Mouse (Mus musculus): ENCODE results near the gene Egr2. TPM values are rescaled to one million over a fixed set of nuclear protein-coding genes. Genes with fewer than 3 reads are reported as not detected.

Egr2 gene
- polyA plus RNA-seq, 1 experiment from 2014 or later: 0.93 TPM

DNA sequence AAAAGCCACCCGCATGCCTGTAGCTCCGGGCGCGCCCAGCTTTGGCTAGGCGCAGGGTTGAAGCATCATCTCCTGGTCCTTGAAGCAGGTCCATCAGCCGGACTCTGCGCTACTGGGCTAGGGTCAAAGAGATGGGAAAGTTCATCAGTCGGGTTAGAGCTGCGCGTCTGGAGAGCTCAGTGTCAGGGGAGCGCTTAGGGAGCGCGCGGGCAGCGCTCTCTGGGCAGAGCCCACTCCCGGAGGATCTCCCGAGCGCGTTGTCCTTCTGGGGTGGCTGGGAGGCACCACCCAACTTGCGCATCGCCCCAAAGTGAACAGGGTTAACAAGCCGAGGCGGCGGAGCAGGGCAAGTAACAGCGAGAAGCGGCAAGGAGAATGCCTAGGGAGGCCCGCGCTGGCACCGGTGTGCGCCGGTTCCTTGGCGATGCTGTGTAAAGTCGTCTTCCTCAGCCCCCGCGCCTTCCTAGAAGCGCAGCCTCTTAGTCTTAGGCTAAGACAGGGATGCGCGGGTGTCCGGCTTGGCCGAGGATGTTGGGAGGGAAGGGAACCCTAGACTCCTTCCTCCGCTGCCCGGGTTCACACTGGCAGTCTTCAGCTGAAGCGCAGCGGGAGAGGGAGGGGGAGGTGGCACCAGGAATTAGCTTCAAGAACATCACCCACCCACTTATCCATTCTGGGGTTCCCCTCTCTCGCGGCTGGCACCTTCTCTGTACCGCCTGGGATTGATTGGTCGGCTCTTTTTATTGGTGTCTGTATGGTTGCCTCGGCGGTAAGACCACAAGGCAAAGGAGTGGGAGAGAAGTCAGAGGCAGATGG, 3.5 kb downstream of the Egr2 start:
- Histone ChIP-seq H3K9ac (ENCODE audit: low read length) (no peak overlapping the region), H3K27me3 (ENCODE audit: control insufficient read depth, insufficient read depth, low read length) (peaks cover 68% of the 10 kb centered on the region), H3K36me3 (ENCODE audit: control insufficient read depth, insufficient read depth, low read length) (no peaks in the 10 kb centered on the region), H3K4me2 (ENCODE audit: low read length) (peak overlapping the region; percentile 98), H3K9me3 (ENCODE audit: control insufficient read depth, low read length) (no peaks in the 10 kb centered on the region), H3K4me3 (ENCODE audit: control insufficient read depth in 1 of 2, insufficient read depth in 1 of 2, low read depth in 1 of 2, low read length in 2 of 2) (peak overlapping the region; percentile 11 to 71), H3K4me1 (ENCODE audit: control insufficient read depth in 2 of 2, insufficient read depth in 2 of 2, low read length in 2 of 2) (peaks cover 7 to 34% of the 10 kb centered on the region in 2 experiments; a peak in 3 of 4 replicates), H3K27ac (replicated peaks in 1 of 2; ENCODE audit: control insufficient read depth in 1 of 2, insufficient read depth in 1 of 2, low read depth in 2 of 2, low read length in 2 of 2) (no peak overlapping the region)
- under 1% methylated on average over 50 of the region's 50 CpGs for WGBS
- no peak for ATAC-seq (ENCODE audit: insufficient number of reproducible peaks, insufficient read depth, low FRiP score, low read depth)

DNA sequence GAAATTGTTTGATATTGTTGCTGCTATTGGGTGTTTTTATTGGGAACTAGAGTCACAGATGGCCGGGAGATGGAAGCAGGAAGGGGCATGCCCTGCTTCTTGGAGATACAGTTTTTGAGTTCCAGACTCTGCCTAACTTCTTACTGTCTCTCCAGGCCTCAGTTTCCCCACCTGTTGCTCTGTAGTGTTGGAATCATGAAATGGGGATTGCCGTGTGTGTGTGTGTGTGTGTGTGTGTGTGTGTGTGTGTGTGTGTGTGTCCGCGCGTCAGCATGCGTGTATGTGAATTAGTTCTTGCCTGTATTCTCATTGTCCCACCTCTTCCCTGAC, 4.1 kb downstream of the Egr2 start:
- H3K36me3 ChIP-seq (ENCODE audit: control insufficient read depth, insufficient read depth, low read length): peaks cover 3% of the 10 kb centered on the region; the same call in 1 of the 2 replicates
- H3K9me3 ChIP-seq (ENCODE audit: control insufficient read depth, low read length): no peaks in the 10 kb centered on the region
- H3K4me3 ChIP-seq (ENCODE audit: control insufficient read depth in 1 of 2, insufficient read depth in 1 of 2, low read depth in 1 of 2, low read length in 2 of 2): peak overlapping the region in 1 of 2 experiments; percentile 71; a peak in 2 of 4 replicates
- peaks cover 7 to 34% of the 10 kb centered on the region in 2 experiments; a peak in 3 of 4 replicates for H3K4me1 ChIP-seq (ENCODE audit: control insufficient read depth in 2 of 2, insufficient read depth in 2 of 2, low read length in 2 of 2)
- ATAC-seq (ENCODE audit: insufficient number of reproducible peaks, insufficient read depth, low FRiP score, low read depth): no peak
- peak overlapping the region; percentile 98; the same call in 1 of the 2 replicates for H3K4me2 ChIP-seq (ENCODE audit: low read length)
- no peak overlapping the region for H3K27ac ChIP-seq (replicated peaks in 1 of 2; ENCODE audit: control insufficient read depth in 1 of 2, insufficient read depth in 1 of 2, low read depth in 2 of 2, low read length in 2 of 2)
- peaks cover 62% of the 10 kb centered on the region for H3K27me3 ChIP-seq (ENCODE audit: control insufficient read depth, insufficient read depth, low read length)
- WGBS: 26% methylated on average over 6 of the region's 6 CpGs
- H3K9ac ChIP-seq (ENCODE audit: low read length): no peak overlapping the region

DNA sequence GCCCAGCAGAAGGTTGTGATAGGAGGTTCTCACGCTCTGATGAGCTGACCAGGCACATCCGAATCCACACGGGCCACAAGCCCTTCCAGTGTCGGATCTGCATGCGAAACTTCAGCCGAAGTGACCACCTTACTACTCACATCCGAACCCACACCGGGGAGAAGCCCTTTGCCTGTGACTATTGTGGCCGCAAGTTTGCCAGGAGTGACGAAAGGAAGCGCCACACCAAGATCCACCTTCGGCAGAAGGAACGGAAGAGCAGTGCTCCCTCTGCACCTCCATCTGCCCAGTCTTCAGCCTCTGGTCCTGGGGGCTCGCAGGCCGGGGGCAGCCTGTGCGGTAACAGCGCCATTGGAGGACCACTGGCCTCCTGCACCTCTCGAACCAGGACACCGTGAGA, 5.3 kb downstream of the Egr2 start:
- whole genome bisulfite sequencing: 21% methylated on average over 19 of the region's 19 CpGs
- Histone ChIP-seq H3K27me3 (ENCODE audit: control insufficient read depth, insufficient read depth, low read length) (peaks cover 50% of the 10 kb centered on the region), H3K36me3 (ENCODE audit: control insufficient read depth, insufficient read depth, low read length) (peaks cover 14% of the 10 kb centered on the region; the same call in 1 of the 2 replicates), H3K9me3 (ENCODE audit: control insufficient read depth, low read length) (no peaks in the 10 kb centered on the region), H3K4me1 (ENCODE audit: control insufficient read depth in 2 of 2, insufficient read depth in 2 of 2, low read length in 2 of 2) (peaks cover 7 to 27% of the 10 kb centered on the region in 2 experiments; a peak in 3 of 4 replicates), H3K4me3 (ENCODE audit: control insufficient read depth in 1 of 2, insufficient read depth in 1 of 2, low read depth in 1 of 2, low read length in 2 of 2) (peak overlapping the region in 1 of 2 experiments; percentile 13; a peak in 3 of 4 replicates), H3K4me2 (ENCODE audit: low read length) (peak overlapping the region; percentile 45), H3K9ac (ENCODE audit: low read length) (no peak overlapping the region), H3K27ac (replicated peaks in 1 of 2; ENCODE audit: control insufficient read depth in 1 of 2, insufficient read depth in 1 of 2, low read depth in 2 of 2, low read length in 2 of 2) (no peak overlapping the region)
- no peak for ATAC-seq (ENCODE audit: insufficient number of reproducible peaks, insufficient read depth, low FRiP score, low read depth)

DNA sequence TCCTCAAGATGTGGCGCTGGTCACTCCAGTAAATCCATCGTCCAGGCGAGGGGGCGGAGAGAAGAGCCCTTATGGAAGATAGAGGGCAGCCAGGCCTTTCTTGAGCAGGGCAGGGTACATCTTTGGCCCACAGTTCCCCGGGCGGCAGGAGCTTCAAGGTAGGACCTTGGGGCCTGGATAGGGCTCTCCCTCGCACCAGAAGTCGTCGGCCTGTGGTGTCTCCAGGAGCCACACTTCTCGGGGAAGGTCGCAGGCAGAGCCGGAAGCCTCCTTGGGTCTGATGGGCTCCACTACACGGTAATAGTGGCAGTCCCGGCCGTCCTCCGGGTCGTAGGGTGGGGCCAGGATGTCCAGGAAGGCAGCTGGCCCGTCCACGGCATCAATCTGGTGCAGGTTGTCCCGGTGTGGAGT, 12.6 kb downstream of the Egr2 start:
- peak overlapping the region in 1 of 2 experiments; percentile 91; a peak in 2 of 4 replicates for H3K27ac ChIP-seq (replicated peaks in 1 of 2; ENCODE audit: control insufficient read depth in 1 of 2, insufficient read depth in 1 of 2, low read depth in 2 of 2, low read length in 2 of 2)
- no peak for ATAC-seq (ENCODE audit: insufficient number of reproducible peaks, insufficient read depth, low FRiP score, low read depth)

DNA sequence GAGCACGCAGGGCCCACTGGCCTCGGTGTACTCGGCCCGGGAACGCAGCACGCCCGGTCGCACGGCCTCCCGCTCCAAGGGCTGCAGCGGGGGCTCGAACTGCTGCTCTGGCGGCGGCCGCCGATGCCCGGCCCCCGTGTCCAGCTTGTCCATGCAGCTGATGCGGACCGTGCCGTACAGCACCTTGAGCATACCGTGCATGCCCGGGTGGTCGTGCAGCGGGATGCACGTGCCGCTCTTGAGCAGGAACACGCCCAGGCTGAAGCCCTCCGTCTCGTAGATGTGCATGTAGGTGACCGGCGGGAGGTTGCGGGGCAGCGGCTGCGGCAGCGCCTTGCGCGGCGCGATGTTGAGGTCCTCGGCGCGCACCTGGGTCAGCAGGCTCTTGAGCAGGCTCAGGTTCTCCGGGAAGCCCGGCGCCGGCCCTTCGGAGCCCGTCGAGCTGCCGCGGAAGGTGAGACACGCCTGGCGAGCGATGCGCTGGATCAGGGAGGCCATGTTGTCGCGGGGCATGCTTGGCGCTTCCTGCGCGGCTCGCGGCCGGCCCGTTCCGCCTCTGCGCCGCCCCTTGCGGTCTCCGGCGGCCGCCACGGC, 13.1 kb downstream of the Egr2 start:
- H3K27me3 ChIP-seq (ENCODE audit: control insufficient read depth, insufficient read depth, low read length): no peaks in the 10 kb centered on the region
- WGBS: under 1% methylated on average over 67 of the region's 73 CpGs
- peaks cover 22% of the 10 kb centered on the region; the same call in 1 of the 2 replicates for H3K36me3 ChIP-seq (ENCODE audit: control insufficient read depth, insufficient read depth, low read length)
- no peaks in the 10 kb centered on the region for H3K9me3 ChIP-seq (ENCODE audit: control insufficient read depth, low read length)
- H3K4me2 ChIP-seq (ENCODE audit: low read length): peak overlapping the region; percentile 97
- H3K27ac ChIP-seq (replicated peaks in 1 of 2; ENCODE audit: control insufficient read depth in 1 of 2, insufficient read depth in 1 of 2, low read depth in 2 of 2, low read length in 2 of 2): peak overlapping the region; percentile 91 to 92
- peak; percentile 47 for ATAC-seq (ENCODE audit: insufficient number of reproducible peaks, insufficient read depth, low FRiP score, low read depth)
- H3K4me3 ChIP-seq (ENCODE audit: control insufficient read depth in 1 of 2, insufficient read depth in 1 of 2, low read depth in 1 of 2, low read length in 2 of 2): peak overlapping the region; percentile 75 to 93
- H3K9ac ChIP-seq (ENCODE audit: low read length): peak overlapping the region; percentile 94
- H3K4me1 ChIP-seq (ENCODE audit: control insufficient read depth in 2 of 2, insufficient read depth in 2 of 2, low read length in 2 of 2): peaks cover 4 to 23% of the 10 kb centered on the region in 2 experiments; a peak in 3 of 4 replicates

More for the DNA sequence above, 12.6 kb downstream of the Egr2 start:
- 1% methylated on average over 20 of the region's 20 CpGs for WGBS
- Histone ChIP-seq H3K4me1 (ENCODE audit: control insufficient read depth in 2 of 2, insufficient read depth in 2 of 2, low read length in 2 of 2) (peaks cover 4 to 23% of the 10 kb centered on the region in 2 experiments; a peak in 3 of 4 replicates), H3K27me3 (ENCODE audit: control insufficient read depth, insufficient read depth, low read length) (no peaks in the 10 kb centered on the region), H3K4me2 (ENCODE audit: low read length) (peak overlapping the region; percentile 97), H3K36me3 (ENCODE audit: control insufficient read depth, insufficient read depth, low read length) (peaks cover 22% of the 10 kb centered on the region; the same call in 1 of the 2 replicates), H3K9me3 (ENCODE audit: control insufficient read depth, low read length) (no peaks in the 10 kb centered on the region), H3K9ac (ENCODE audit: low read length) (peak overlapping the region; percentile 94), H3K4me3 (ENCODE audit: control insufficient read depth in 1 of 2, insufficient read depth in 1 of 2, low read depth in 1 of 2, low read length in 2 of 2) (peak overlapping the region; percentile 75 to 93)

DNA sequence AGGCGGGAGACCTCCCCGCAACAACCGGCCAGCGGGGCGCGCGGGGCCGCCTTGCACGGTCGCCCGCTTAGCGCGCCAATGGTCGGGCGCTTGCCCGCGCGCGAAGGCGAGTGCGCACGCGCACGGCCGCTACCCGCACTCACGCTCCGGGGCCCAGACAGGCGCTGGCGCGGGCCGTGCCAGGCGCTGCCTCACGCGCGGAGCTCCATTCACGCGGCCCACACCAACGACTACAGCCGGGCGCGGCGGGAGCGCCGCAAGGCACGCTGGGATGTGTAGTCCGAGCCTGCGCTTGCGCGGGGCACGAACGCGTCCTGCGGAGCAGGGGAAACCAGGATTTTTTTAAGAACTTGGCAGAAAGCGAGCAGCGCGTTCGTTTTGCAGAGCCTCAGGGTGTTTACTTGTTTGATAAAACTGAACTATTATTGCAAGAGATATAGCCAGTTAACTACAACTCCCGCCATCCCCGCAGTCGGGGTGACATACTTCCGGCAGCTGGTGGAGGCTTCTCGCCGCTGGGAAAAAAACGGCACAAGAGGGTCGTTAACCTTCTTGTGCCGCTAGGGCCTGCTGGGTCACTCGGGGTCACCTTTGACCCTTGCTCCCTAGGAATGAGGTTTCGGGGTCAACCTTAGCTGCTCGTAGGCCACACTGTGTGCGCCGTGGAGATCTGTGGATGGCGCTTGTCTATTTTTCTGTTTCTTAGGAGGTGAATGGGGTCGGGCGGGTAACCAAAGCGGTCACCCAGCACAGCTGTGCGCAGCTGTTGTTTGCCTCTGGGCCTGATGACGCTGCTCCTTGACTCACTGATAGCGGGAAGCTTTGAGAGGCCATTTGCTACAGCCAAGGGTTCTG, 13.8 kb downstream of the Egr2 start, which contains the start of gene Ado:
Gene Ado, minus strand, starts transcription at position 79 of the 855 bp plus-strand sequence.
- Histone ChIP-seq H3K36me3 (ENCODE audit: control insufficient read depth, insufficient read depth, low read length) (peaks cover 22% of the 10 kb centered on the region; the same call in 1 of the 2 replicates), H3K4me3 (ENCODE audit: control insufficient read depth in 1 of 2, insufficient read depth in 1 of 2, low read depth in 1 of 2, low read length in 2 of 2) (peak within 1 kb of the TSS; percentile 75 to 93), H3K9me3 (ENCODE audit: control insufficient read depth, low read length) (no peaks in the 10 kb centered on the region), H3K4me2 (ENCODE audit: low read length) (peak within 1 kb of the TSS; percentile 97), H3K27ac (replicated peaks in 1 of 2; ENCODE audit: control insufficient read depth in 1 of 2, insufficient read depth in 1 of 2, low read depth in 2 of 2, low read length in 2 of 2) (peak within 1 kb of the TSS; percentile 91 to 92), H3K4me1 (ENCODE audit: control insufficient read depth in 2 of 2, insufficient read depth in 2 of 2, low read length in 2 of 2) (peaks cover 4 to 23% of the 10 kb centered on the region in 2 experiments; a peak in 3 of 4 replicates), H3K27me3 (ENCODE audit: control insufficient read depth, insufficient read depth, low read length) (no peaks in the 10 kb centered on the region), H3K9ac (ENCODE audit: low read length) (peak within 1 kb of the TSS; percentile 94)
- ATAC-seq (ENCODE audit: insufficient number of reproducible peaks, insufficient read depth, low FRiP score, low read depth): peak; percentile 91
- under 1% methylated on average over 69 of the region's 79 CpGs for WGBS

DNA sequence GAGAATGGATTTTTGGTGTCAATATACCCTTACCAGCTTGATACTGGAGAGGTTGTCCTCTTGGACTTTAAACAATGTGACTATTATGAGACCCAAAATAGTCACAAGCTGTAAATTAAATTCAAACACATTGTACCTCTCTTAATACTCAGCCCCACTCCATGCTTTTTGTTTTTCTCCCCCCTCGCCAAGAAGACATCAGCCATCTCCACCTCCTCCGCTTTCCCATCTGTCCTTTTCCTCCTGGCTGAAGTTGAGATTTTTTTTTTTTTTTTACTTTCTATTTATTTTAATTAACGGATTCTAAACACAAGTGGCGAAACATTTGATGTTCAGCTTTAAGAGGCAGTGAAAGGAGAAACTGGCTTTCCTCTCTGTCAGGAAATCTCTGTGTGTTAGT, 22.8 kb downstream of the Egr2 start:
- no peak overlapping the region for H3K4me3 ChIP-seq (ENCODE audit: control insufficient read depth in 1 of 2, insufficient read depth in 1 of 2, low read depth in 1 of 2, low read length in 2 of 2)
- no peak overlapping the region for H3K9ac ChIP-seq (ENCODE audit: low read length)
- H3K4me1 ChIP-seq (ENCODE audit: control insufficient read depth in 2 of 2, insufficient read depth in 2 of 2, low read length in 2 of 2): no peaks in the 10 kb centered on the region; a peak in 1 of 4 replicates
- 0 out of 2 replicates have a peak, but pooled peaks cover 7% of the 10 kb centered on the region for H3K9me3 ChIP-seq (ENCODE audit: control insufficient read depth, low read length)
- no peaks in the 10 kb centered on the region for H3K36me3 ChIP-seq (ENCODE audit: control insufficient read depth, insufficient read depth, low read length)
- ATAC-seq (ENCODE audit: insufficient number of reproducible peaks, insufficient read depth, low FRiP score, low read depth): no peak
- 85% methylated on average over 4 of the region's 4 CpGs for WGBS
- H3K27me3 ChIP-seq (ENCODE audit: control insufficient read depth, insufficient read depth, low read length): no peaks in the 10 kb centered on the region
- no peak overlapping the region for H3K4me2 ChIP-seq (ENCODE audit: low read length)
- H3K27ac ChIP-seq (replicated peaks in 1 of 2; ENCODE audit: control insufficient read depth in 1 of 2, insufficient read depth in 1 of 2, low read depth in 2 of 2, low read length in 2 of 2): no peak overlapping the region

Measured in heart, embryonic 14.5 days (tissue).